Mouse (Mus musculus) cortical plate, adult 2 months (tissue): Measurements from ENCODE around the gene Gm4302.
"Not testable (repeated sequence)": the region's sequence is repeated elsewhere in the genome, so short reads cannot be mapped to it uniquely, and the experiment has no call there.

Experiments used
- CTCF ChIP-seq: fragments of 200-500 bp; IDR thresholded peaks from 2 replicates; pipeline ENCODE4 v1.5.1; 2011; ENCODE audit warnings: mild to moderate bottlenecking, control low read depth, low read length; ENCODE audit not compliant: insufficient read depth; ENCODE audit errors: extremely low read depth
- POLR2A ChIP-seq: fragments of 200-500 bp; IDR thresholded peaks from 2 replicates; pipeline ENCODE4 v1.6.1; 2011; ENCODE audit warnings: mild to moderate bottlenecking, low read length, control low read depth; ENCODE audit not compliant: insufficient read depth; ENCODE audit errors: extremely low read depth

DNA sequence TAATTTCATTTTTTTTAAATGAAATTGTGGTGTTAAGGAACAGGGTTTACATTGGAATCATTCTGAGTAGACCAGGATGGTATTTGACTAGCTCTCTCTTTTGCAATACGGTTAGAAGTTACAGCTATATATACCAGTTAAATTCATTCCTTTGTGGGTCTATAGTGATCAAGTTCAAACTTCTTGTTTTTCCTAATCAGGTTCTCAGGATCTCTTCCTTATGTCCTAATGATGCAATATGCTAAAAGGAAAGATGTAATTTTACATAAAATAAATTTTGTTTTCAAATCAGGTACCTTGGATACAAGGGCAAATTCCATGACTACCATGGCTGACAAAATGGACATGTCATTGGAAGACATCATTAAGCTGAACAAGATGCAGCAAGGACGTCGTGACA is 20.4 kb downstream of the Gm4302 start, which contains the start of gene Gm4307:
- TF ChIP-seq CTCF, POLR2A: not testable (repeated sequence)
